Mouse (Mus musculus): ENCODE data around the gene Apof.

DNA sequence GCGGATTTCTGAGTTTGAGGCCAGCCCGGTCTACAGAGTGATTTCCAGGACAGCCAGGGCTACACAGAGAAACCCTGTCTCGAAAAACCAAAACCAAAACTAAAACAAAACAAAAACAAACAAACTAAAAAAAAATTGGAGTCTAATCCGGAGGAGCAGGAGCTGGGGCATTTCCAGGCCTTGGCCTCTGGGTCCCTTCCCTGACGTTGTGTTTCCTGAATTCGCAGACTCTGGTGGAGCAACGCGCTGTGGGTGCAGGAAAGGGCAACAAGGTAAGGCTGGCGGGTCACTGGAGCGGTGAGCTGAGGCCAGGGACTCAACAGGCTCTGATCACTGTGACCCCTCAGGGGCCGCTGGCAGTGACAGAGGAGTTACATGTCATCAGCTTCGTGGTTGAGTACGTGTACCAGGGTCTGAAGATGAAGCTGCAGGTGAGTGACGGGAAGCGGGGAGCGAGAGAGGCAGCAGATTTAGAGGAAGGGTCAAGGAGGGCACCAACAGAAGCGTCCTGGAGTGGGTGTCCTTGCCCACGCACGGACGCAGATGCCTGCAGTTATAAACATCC, 14.5 kb downstream of the Apof start:
- no peak for TF ChIP-seq POLR2A (IDR thresholded peaks at IDR 0.05; ENCODE audit: low read depth, low read length)
- no peak for TF ChIP-seq CTCF (conservative IDR thresholded peaks at IDR 0.05 in 1 of 2, IDR thresholded peaks at IDR 0.05 in 1 of 2; ENCODE audit: low read depth in 2 of 2, low read length in 2 of 2)
